Mouse (Mus musculus) limb, embryonic 13.5 days (tissue): ENCODE measurements around the gene 1700003F12Rik. TPM values are rescaled to one million over a fixed set of nuclear protein-coding genes. Genes with fewer than 3 reads are reported as not detected.
A peak's percentile ranks its signal among the peaks of the same experiment; 100 is the strongest.

ENCODE experiments used
- ATAC-seq: fragments of 200-750 bp; cut with Nextera tagmentation; 2 replicates; pipeline ENCODE4 v1.8.0; 2017; ENCODE audit warnings: low read depth, moderate number of reproducible peaks, moderate TSS enrichment; ENCODE audit not compliant: low FRiP score
- H3K27ac ChIP-seq: fragments of 300-500 bp; sonication (generic); 2 replicates; pipeline ENCODE4 v1.5.1; 2015; ENCODE audit warnings: inconsistent platforms, mild to moderate bottlenecking, moderate library complexity
- H3K27me3 ChIP-seq: fragments of 300-500 bp; sonication (generic); 2 replicates; pipeline ENCODE4 v1.6.1; 2015; ENCODE audit warnings: mild to moderate bottlenecking, inconsistent platforms
- H3K36me3 ChIP-seq: fragments of 300-500 bp; sonication (generic); 2 replicates; pipeline ENCODE4 v1.6.1; 2015; ENCODE audit warnings: inconsistent platforms, mild to moderate bottlenecking, moderate library complexity
- H3K4me1 ChIP-seq: fragments of 300-500 bp; sonication (generic); 2 replicates; pipeline ENCODE4 v1.6.1; 2015; ENCODE audit warnings: inconsistent platforms
- H3K4me2 ChIP-seq: fragments of 300-500 bp; sonication (generic); replicated peaks from 2 replicates; pipeline ENCODE4 v1.6.1; 2015; ENCODE audit warnings: inconsistent platforms, mild to moderate bottlenecking, moderate library complexity
- H3K4me3 ChIP-seq: fragments of 300-500 bp; sonication (generic); 2 replicates; pipeline ENCODE4 v1.5.1; 2015; ENCODE audit warnings: moderate library complexity, mild to moderate bottlenecking, inconsistent platforms
- H3K9ac ChIP-seq: fragments of 300-500 bp; sonication (generic); 2 replicates; pipeline ENCODE4 v1.6.1; 2015; ENCODE audit warnings: mild to moderate bottlenecking, inconsistent platforms
- H3K9me3 ChIP-seq: fragments of 300-500 bp; sonication (generic); 2 replicates; pipeline ENCODE4 v1.6.1; 2016; ENCODE audit warnings: inconsistent platforms
- WGBS: fragments of 180-500 bp; shearing (Covaris S2); methylation state at CpG from one replicate; pipeline ENCODE4 v1.1.7; 2015; 5-methylcytosine and 5-hydroxymethylcytosine counted together
- polyA plus RNA-seq: library from polyadenylated mRNA; unstranded; fragments of >200 nt; fragmentation: Nextera tagmentation; extraction: Ambion mirVana; gene quantifications from 2 replicates; pipeline ENCODE4 v1.2.1, GENCODE M21; 2015

1700003F12Rik gene
- polyA plus RNA-seq, 1 experiment from 2014 or later = 0.88 TPM

DNA sequence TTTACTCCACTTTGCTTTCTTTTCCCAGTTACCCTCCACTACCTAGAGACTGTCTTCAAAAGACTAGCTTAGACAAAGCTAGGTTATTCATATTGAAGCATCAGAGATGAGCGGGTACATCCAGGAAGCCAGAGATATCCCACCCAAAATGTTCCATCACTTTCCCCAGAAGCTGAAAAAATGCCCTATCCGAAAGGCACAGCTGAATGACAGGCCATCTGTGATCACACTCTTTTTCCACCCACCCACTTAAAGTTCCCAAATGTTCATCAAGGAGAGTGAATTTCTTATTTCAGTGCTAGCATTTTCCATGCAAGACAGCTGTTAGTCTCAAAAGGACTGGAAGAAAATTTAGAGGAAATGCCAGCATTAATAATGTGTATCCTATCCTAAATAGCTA, 21.6 kb upstream of the 1700003F12Rik start:
- Histone ChIP-seq H3K4me1 (no peaks in the 10 kb centered on the region), H3K4me2 (no peak overlapping the region), H3K27ac (no peak overlapping the region), H3K27me3 (no peaks in the 10 kb centered on the region), H3K9me3 (no peaks in the 10 kb centered on the region), H3K9ac (no peak overlapping the region), H3K36me3 (peaks cover 84% of the 10 kb centered on the region), H3K4me3 (no peak overlapping the region)
- ATAC-seq = no peak
- WGBS = 94% methylated on average over 2 of the region's 2 CpGs

DNA sequence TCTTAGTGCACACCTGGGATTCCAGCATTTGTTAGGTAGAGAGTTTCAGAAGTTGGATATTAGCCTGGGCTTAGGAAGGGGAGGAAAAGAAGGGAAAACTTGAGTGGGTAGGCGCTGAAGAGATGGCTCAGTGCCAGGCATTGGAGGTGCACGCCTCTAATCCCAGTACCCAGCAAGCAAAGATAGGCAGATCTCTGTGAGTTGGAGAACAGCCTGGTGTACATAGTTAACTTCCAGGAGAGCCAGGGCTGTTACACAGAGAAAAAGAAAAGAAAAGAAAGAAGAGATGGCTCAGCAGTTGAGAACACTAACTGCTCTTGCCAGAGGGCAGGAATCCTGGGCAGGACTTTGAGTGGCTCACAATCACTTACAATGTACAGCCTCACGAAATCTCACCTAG, 20.4 kb upstream of the 1700003F12Rik start:
- H3K4me2 ChIP-seq = no peak overlapping the region
- no peak overlapping the region for H3K4me3 ChIP-seq
- H3K9me3 ChIP-seq = no peaks in the 10 kb centered on the region
- no peak overlapping the region for H3K9ac ChIP-seq
- 80% methylated on average over 3 of the region's 3 CpGs for WGBS
- H3K27ac ChIP-seq = no peak overlapping the region
- no peaks in the 10 kb centered on the region for H3K4me1 ChIP-seq
- no peaks in the 10 kb centered on the region for H3K27me3 ChIP-seq
- ATAC-seq = no peak
- peaks cover 86% of the 10 kb centered on the region for H3K36me3 ChIP-seq

DNA sequence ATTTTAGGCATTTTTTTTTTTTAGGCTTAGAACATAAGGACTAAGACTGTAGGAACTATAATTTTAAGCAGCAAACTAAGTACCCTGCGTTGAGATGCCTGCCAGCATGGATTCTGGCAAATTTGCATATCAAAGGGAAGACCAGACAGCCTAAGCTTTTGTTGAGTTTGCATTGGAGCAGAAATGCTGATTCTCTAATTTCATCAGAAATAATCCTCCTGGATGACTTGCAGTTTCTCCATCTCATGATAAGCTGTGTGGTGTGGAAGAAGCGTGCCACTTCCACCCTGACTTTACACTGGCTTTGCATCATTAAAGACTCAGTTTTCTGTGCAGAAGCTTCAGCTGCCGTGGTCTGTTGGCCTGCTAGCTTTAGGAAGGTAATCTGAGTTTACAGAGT, 14.0 kb upstream of the 1700003F12Rik start:
- ATAC-seq = no peak
- no peak overlapping the region for H3K4me2 ChIP-seq
- H3K4me1 ChIP-seq = no peaks in the 10 kb centered on the region
- no peak overlapping the region for H3K4me3 ChIP-seq
- 70% methylated on average over 3 of the region's 3 CpGs for WGBS
- H3K27me3 ChIP-seq = no peaks in the 10 kb centered on the region
- no peak overlapping the region for H3K27ac ChIP-seq
- peaks cover 89% of the 10 kb centered on the region for H3K36me3 ChIP-seq
- H3K9ac ChIP-seq = no peak overlapping the region
- H3K9me3 ChIP-seq = no peaks in the 10 kb centered on the region

DNA sequence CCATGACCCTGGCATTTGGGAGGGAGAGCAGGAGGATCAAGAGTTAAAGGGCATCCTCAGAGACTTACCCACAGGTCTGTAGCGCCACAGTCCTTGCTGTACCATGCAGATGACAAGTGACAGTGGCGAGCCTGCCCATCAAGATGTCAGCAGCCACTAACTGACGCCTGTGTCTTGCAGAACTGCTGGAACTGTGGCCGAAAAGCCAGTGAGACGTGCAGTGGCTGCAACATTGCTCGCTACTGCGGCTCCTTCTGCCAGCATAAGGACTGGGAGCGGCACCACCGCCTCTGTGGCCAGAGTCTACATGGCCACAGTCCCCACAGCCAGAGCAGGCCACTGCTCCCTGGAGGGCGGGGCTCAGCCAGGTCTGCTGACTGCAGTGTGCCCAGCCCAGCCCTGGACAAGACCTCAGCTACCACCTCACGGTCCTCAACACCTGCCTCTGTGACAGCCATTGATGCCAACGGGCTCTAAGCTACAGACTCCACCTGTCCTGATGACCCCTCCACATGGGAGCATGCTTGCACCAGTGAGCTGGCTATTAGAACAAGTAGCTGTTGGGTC, 12.1 kb upstream of the 1700003F12Rik start:
- Histone ChIP-seq H3K27ac (no peak overlapping the region), H3K9me3 (no peaks in the 10 kb centered on the region), H3K27me3 (no peaks in the 10 kb centered on the region), H3K36me3 (peaks cover 78% of the 10 kb centered on the region), H3K9ac (no peak overlapping the region), H3K4me3 (no peak overlapping the region), H3K4me2 (no peak overlapping the region), H3K4me1 (no peaks in the 10 kb centered on the region)
- no peak for ATAC-seq
- 93% methylated on average over 12 of the region's 12 CpGs for WGBS

DNA sequence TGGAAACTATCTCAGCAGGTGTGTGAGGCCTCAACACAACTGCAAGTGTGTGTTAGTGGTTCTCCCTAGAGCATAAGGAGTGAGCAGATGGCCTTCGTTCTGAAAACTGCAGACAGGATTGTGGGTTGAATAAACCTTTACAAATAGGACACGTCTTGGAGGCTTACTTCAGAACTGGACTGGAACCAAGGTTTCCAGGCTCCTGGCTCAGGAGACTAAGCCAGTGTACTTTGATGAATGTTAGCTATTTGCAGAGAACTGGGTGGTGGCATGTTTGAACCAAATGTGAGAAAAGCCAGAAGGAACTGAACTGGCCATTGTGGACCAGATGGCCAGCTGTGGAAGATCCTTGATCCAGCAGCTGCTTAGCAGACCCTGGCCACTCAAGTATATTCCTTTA, 8.6 kb upstream of the 1700003F12Rik start:
- no peaks in the 10 kb centered on the region for H3K4me1 ChIP-seq
- H3K9ac ChIP-seq = no peak overlapping the region
- H3K36me3 ChIP-seq = peaks cover 58% of the 10 kb centered on the region
- WGBS = 61% methylated on average over 2 of the region's 2 CpGs
- H3K9me3 ChIP-seq = no peaks in the 10 kb centered on the region
- no peak for ATAC-seq
- no peak overlapping the region for H3K4me3 ChIP-seq
- H3K27ac ChIP-seq = no peak overlapping the region
- no peaks in the 10 kb centered on the region for H3K27me3 ChIP-seq
- H3K4me2 ChIP-seq = no peak overlapping the region

DNA sequence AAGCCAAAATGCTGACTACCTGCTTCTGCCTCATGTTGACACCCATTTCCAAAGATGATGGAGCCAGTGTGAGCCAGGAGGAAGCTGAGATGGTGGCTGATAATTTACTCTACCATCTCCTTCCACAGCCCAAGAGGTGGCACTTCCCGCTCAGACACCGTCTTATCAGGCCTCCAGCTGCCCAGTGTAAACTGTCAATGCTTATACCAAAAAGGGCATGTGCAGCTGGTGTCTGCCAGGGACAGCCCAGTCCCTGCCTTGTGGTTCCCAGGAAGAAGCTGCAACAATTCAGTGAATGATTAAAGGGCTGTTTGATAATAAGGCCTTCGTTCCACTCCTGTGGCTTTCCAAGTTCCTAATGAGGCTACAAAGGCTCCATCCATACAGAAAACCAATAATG, 8.2 kb upstream of the 1700003F12Rik start:
- Histone ChIP-seq H3K4me3 (no peak overlapping the region), H3K36me3 (peaks cover 55% of the 10 kb centered on the region)
- 72% methylated on average over 3 of the region's 3 CpGs for WGBS

DNA sequence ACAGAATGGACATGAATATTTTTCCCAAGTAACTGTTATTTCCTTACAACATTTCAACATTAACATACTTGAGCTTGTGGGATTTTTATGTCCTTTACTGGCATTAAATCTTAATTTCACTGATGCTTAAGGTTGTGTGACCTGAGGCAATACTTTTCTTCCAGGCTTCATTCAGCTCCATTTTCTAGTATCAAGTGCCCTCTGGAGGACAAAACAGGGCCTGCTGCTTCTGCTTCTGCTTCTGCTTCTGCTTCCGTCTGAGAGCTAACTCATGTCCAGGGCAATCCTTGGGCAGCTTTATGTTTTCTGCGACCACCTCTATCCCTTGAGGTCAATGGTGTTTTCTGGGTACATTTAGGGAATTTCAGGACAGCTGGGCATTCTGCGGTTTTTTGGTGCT, 7.2 kb upstream of the 1700003F12Rik start:
- H3K36me3 ChIP-seq = peaks cover 45% of the 10 kb centered on the region
- no peak overlapping the region for H3K4me2 ChIP-seq
- H3K4me1 ChIP-seq = no peaks in the 10 kb centered on the region
- no peaks in the 10 kb centered on the region for H3K9me3 ChIP-seq
- H3K9ac ChIP-seq = no peak overlapping the region
- 78% methylated on average over 3 of the region's 3 CpGs for WGBS
- no peak overlapping the region for H3K4me3 ChIP-seq
- H3K27me3 ChIP-seq = no peaks in the 10 kb centered on the region
- H3K27ac ChIP-seq = no peak overlapping the region
- ATAC-seq = no peak

More for the DNA sequence above, 8.2 kb upstream of the 1700003F12Rik start:
- Histone ChIP-seq H3K9me3 (no peaks in the 10 kb centered on the region), H3K9ac (no peak overlapping the region), H3K4me2 (no peak overlapping the region), H3K27ac (no peak overlapping the region), H3K4me1 (no peaks in the 10 kb centered on the region), H3K27me3 (no peaks in the 10 kb centered on the region)
- no peak for ATAC-seq

DNA sequence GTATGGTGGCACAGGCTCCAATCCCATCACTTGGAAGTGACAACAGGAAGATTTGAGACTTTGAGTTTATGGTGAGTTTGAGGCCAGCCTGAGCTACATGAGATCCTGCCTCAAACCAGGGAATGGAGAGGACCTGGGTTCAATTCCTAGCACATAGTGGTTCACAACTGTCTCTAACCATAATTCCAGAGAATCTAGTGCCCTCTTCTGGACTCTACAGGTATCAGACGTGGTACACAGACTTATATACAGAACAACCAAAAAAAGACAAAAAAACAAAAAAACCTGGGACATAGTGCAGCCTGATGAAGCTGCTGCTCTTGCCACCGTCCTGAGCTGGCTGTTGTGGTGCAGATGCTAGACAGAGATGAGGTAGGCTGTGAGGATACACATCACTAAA, 5.3 kb upstream of the 1700003F12Rik start:
- no peaks in the 10 kb centered on the region for H3K9me3 ChIP-seq
- no peak for ATAC-seq
- H3K27me3 ChIP-seq = no peaks in the 10 kb centered on the region
- H3K9ac ChIP-seq = no peak overlapping the region
- H3K4me3 ChIP-seq = no peak overlapping the region
- WGBS = 83% methylated on average over 2 of the region's 2 CpGs
- peaks cover 26% of the 10 kb centered on the region for H3K36me3 ChIP-seq
- H3K27ac ChIP-seq = no peak overlapping the region
- H3K4me2 ChIP-seq = no peak overlapping the region
- no peaks in the 10 kb centered on the region for H3K4me1 ChIP-seq

DNA sequence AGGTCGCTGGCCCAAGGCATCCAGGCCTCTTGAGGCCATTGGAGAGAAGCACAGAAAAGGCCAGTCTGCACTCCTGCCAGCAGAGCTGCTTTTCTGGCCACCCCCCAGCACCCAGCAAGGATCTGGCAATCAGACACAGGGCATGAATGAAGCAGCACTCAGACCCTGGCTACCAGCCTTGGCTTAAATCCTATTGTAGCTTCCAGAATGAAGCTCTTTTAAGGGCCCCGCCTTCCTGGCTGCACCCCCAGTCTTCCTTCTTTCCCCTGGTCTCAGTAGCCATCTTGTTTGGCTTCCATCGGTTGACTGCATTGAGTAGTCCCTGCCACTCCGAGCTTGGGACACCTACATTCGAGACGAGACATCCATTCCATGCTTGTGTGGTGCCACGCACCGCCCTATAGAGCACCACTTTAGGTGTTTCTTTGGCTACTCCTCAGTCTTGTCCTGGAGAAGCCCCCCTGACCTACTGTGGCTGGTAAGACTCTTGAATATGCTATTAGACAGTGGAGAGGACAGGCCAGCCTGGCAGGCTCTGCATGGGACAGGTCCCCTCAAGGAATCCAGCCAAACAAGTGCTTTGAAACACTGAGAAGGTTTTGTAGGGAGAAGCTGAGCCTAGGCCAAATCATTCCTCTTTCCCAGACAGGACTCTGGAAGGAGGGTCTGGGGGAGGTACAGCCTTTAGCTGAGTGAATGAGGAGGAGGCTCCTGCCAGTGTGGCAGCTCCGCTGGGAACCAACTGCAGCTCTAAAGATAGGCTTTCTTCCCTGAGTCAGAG, 3.1 kb upstream of the 1700003F12Rik start:
- H3K4me3 ChIP-seq = no peak overlapping the region
- no peak overlapping the region for H3K4me2 ChIP-seq
- no peak overlapping the region for H3K9ac ChIP-seq
- H3K4me1 ChIP-seq = no peaks in the 10 kb centered on the region
- no peak overlapping the region for H3K27ac ChIP-seq
- WGBS = 88% methylated on average over 9 of the region's 9 CpGs
- peaks cover 2% of the 10 kb centered on the region; the same call in 1 of the 2 replicates for H3K27me3 ChIP-seq
- no peak for ATAC-seq
- peaks cover 13% of the 10 kb centered on the region for H3K36me3 ChIP-seq
- no peaks in the 10 kb centered on the region for H3K9me3 ChIP-seq

DNA sequence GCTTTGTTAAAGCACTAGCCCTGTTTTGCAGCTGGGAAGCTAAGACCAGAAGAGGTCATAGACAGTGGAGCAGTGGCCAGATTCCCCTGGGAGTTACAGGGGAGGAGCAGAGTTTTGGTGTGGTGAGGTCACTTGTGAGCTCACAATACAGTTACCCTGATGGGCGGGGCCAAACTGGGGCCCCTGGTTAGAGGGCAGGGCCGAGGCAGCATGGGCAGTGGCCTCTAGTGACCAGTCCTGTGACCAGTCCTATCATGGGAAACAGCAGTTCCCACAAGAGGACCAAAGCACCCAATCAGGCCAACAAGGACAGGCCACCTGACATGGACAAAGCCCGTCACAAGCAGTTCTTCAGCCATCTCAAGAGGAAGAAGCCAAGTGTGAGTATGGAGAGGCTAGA, 1.8 kb downstream of the 1700003F12Rik start:
- H3K27me3 ChIP-seq = peaks cover 39% of the 10 kb centered on the region
- H3K4me1 ChIP-seq = peaks cover 26% of the 10 kb centered on the region
- H3K27ac ChIP-seq = no peak overlapping the region
- no peak overlapping the region; the same call in 1 of the 2 replicates for H3K4me3 ChIP-seq
- WGBS = 58% methylated on average over 3 of the region's 3 CpGs
- peak overlapping the region; percentile 90; the same call in 1 of the 2 replicates for H3K4me2 ChIP-seq
- no peaks in the 10 kb centered on the region for H3K9me3 ChIP-seq
- H3K36me3 ChIP-seq = no peaks in the 10 kb centered on the region
- ATAC-seq = no peak
- H3K9ac ChIP-seq = no peak overlapping the region

DNA sequence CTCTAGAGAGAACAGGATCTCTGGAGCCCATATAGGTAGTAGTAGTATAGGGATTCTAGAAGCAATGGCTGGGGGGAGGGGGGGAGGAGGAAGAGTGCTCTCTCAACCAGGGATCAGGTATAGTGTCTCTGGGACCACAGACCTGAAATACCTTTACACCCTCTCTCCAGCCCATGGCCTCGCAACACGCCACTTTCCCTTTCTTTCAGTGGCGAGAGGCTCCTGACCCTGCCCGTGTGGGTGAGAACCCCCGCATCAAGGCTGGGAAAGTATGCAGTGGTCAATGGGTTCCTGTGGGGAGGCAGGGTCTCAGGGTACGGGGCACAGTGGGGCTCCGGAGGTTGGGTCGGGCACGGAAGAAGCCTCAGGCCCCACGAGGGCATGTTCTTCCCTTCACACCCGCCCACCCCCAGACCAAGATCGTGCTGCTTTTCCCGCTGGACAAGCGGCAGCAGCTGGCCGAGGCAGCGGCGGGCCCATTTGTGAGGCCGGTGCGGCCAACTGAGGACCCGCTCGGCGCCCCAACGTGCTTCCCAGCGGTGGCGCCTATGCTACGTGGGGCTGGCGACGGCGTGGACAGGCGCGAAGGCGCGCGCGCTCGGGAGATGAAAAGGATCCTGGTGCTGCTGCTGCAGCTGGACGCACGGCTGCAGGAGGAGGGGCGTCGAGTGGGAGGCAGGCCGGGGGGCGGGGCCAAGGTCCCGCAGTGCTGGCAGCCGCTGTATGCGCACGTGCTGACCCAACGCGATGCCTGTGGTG, 2.4 kb downstream of the 1700003F12Rik start:
- peaks cover 39% of the 10 kb centered on the region for H3K27me3 ChIP-seq
- ATAC-seq = peak; percentile 74
- peak overlapping the region; percentile 62 for H3K9ac ChIP-seq
- H3K4me1 ChIP-seq = peaks cover 26% of the 10 kb centered on the region
- H3K36me3 ChIP-seq = no peaks in the 10 kb centered on the region
- no peaks in the 10 kb centered on the region for H3K9me3 ChIP-seq
- WGBS = 3% methylated on average over 42 of the region's 48 CpGs
- peak overlapping the region; percentile 90 for H3K4me2 ChIP-seq
- H3K4me3 ChIP-seq = peak overlapping the region; percentile 50
- H3K27ac ChIP-seq = no peak overlapping the region

DNA sequence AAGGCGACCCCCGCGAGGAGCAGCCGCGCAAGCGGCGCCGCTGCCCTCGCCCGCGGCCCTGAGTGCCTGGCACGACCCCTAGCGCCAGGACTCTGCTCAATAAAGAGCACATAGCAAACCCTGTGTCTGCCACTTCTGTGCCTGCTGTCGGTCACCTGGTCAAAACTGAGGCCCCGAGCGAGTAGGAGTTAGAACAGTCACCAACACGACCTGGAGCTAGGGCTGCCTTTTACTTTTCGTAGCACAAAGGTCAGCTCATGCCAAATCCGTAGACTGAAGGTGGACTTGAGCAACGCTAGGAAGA, 3.0 kb downstream of the 1700003F12Rik start:
- Histone ChIP-seq H3K36me3 (no peaks in the 10 kb centered on the region), H3K9me3 (no peaks in the 10 kb centered on the region), H3K27me3 (peaks cover 39% of the 10 kb centered on the region), H3K4me1 (peaks cover 26% of the 10 kb centered on the region), H3K27ac (no peak overlapping the region), H3K4me3 (peak overlapping the region; percentile 50), H3K4me2 (peak overlapping the region; percentile 90), H3K9ac (no peak overlapping the region)
- 17% methylated on average over 19 of the region's 20 CpGs for WGBS
- ATAC-seq = no peak
